Mouse (Mus musculus): ENCODE results near the gene Sfta2.

DNA sequence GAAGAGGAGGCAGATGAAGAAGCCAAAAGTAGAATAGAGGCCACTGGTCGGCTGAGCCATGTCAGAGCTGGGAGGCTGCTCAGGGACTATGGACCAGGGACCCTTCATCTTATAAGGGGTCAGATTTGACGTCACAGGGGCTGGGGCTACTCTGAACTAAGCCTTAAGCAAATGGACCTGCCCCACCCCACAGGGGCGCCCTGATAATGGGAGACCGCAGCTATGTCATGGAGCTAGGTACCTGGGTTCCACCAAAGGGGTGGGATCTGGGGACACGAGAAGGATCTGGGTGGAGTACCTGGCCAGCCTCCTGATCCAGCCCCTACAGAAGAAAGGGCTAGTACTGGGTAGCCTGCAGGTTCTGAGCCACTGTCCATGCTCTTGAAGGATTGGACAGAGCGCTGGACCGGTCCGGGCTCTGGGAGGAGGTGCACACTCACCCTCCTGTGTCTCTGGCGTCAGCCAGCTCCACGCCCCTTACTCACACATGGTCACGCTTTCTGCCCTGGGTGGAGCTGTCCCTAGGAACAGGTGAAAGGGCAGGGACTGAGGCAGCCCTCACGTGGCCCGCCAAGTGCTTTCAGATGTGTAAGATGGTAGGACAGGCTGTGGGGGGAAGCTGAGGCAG is 42.4 kb downstream of the Sfta2 start, which contains the start of gene Mucl3:
- no peak for TF ChIP-seq CTCF (IDR thresholded peaks at IDR 0.05; ENCODE audit: low read depth)
- no peak for TF ChIP-seq EP300 (IDR thresholded peaks at IDR 0.05; ENCODE audit: low read depth)

Data from liver, embryonic 14.5 days (tissue).